Mouse (Mus musculus) adrenal gland, postnatal 36 days (tissue): ENCODE results near the gene Ggta1. TPM values are rescaled to one million over a fixed set of nuclear protein-coding genes. Genes with fewer than 3 reads are reported as not detected.
"Not testable (repeated sequence)": the region's sequence is repeated elsewhere in the genome, so short reads cannot be mapped to it uniquely, and the experiment has no call there.

ENCODE experiments used
- DNase-seq, 2 experiments: peaks; one replicate each; pipeline ENCODE4 v3.0.0; 2021; ENCODE audit warnings: mixed read lengths in 1 of 2
- total RNA-seq, 2 experiments: library from RNA; stranded (reverse); gene quantifications; 2 replicates each; pipeline ENCODE4 v1.2.3; 2021

Gene Ggta1
- total RNA-seq, 2 experiments from 2014 or later = 7.9 to 14.2 TPM

GRCm38 (mm10) chr2:35461131-35461947 is 1.7 kb downstream of the Ggta1 start:
- DNase-seq = no peak

GRCm38 (mm10) chr2:35460378-35460880 is 2.6 kb downstream of the Ggta1 start:
- no peak for DNase-seq

- DNase-seq = no peak
These were observed 3.7 kb downstream of the Ggta1 start for GRCm38 (mm10) chr2:35459316-35459715.

GRCm38 (mm10) chr2:35458421-35458820 is 4.6 kb downstream of the Ggta1 start:
- DNase-seq = no peak

GRCm38 (mm10) chr2:35453736-35454135 is 9.3 kb downstream of the Ggta1 start:
- no peak for DNase-seq

- not testable (repeated sequence) for DNase-seq
These were observed 10.3 kb downstream of the Ggta1 start for GRCm38 (mm10) chr2:35452695-35453094.

- no peak for DNase-seq
These were observed 11.5 kb downstream of the Ggta1 start for GRCm38 (mm10) chr2:35451484-35452050.

- no peak for DNase-seq
These were observed 12.2 kb downstream of the Ggta1 start for GRCm38 (mm10) chr2:35450856-35451255.

GRCm38 (mm10) chr2:35449687-35450622 is 13.1 kb downstream of the Ggta1 start:
- DNase-seq = no peak

GRCm38 (mm10) chr2:35448914-35449670 is 13.9 kb downstream of the Ggta1 start:
- no peak for DNase-seq

- DNase-seq = no peak
These were observed 14.7 kb downstream of the Ggta1 start for GRCm38 (mm10) chr2:35448215-35448913.

GRCm38 (mm10) chr2:35447453-35447852 is 15.6 kb downstream of the Ggta1 start:
- DNase-seq = no peak

- peak in 1 of 2 experiments; percentile 50 for DNase-seq
These were observed 16.2 kb downstream of the Ggta1 start for GRCm38 (mm10) chr2:35446798-35447197.

GRCm38 (mm10) chr2:35446300-35446699 is 16.7 kb downstream of the Ggta1 start:
- no peak for DNase-seq

- no peak for DNase-seq
These were observed 17.4 kb downstream of the Ggta1 start for GRCm38 (mm10) chr2:35445610-35446009.

GRCm38 (mm10) chr2:35444764-35445262 is 18.2 kb downstream of the Ggta1 start:
- DNase-seq = no peak

GRCm38 (mm10) chr2:35443981-35444763 is 18.9 kb downstream of the Ggta1 start:
- no peak for DNase-seq

- DNase-seq = no peak
These were observed 19.7 kb downstream of the Ggta1 start for GRCm38 (mm10) chr2:35443325-35443724.

- DNase-seq = no peak
These were observed 21.0 kb downstream of the Ggta1 start for GRCm38 (mm10) chr2:35442079-35442478.

- no peak for DNase-seq
These were observed 21.6 kb downstream of the Ggta1 start for GRCm38 (mm10) chr2:35441419-35441818.
